In the genomic region with DNA sequence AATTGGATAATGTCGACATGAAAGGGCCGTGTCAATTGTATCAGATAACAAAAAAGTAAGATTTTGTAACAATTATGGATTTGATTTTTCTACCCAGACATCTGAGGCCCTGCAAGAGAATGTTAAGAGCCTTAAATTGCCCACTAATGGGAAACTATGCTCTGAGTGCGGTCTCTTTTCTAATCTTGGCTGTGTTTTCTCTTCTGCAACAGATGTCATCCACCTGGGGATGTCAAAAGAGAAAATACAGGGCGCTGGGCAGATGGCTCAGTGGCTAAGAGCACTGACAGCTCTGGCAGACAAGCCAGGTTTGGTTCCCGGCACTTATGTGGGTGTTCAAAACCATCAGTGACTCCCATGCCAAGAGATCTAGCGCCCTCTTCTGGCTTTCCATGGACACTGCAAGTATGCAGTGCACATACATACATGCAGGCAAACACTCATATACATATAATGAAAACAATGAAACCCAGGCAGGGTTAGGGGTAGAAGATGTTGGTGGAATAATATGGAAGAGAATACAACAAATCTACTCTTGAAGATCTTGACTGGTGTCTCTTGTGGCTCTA, we compare ENCODE assay signal across 14 mouse cellular contexts. TPM values are rescaled to one million over a fixed set of nuclear protein-coding genes. Genes with fewer than 3 reads are reported as not detected.
DNase-seq lines count a peak whose midpoint lies in the region; ATAC-seq and TF ChIP-seq lines count a peak whose summit lies in the region.
"Had no signal": no experiment of that assay in that cellular context is flagged by ENCODE, and none has a peak within 500 bp of the region (broad histone marks: within the 10 kb centered on the region; RNA-seq: fewer than 3 reads in every experiment).

No protein-coding gene starts in this region.

- DNase-seq in intestine, embryonic 14.5 days (ENCODE audit: low spot score), result no peak
- peak; percentile 17 for DNase-seq in thymus, adult 2 months
- no peak for DNase-seq in thymus, postnatal 0 days (ENCODE audit: low spot score)
- DNase-seq in adrenal gland, postnatal 4 days (ENCODE audit: low spot score in 2 of 2), result no peak
- DNase-seq: adrenal gland, postnatal 25 days; cerebellum, adult 18-20 months; forebrain, postnatal 0 days; kidney, adult 8-10 months had no signal

- H3K27me3 ChIP-seq in intestine, embryonic 14.5 days (replicated peaks; ENCODE audit: control insufficient read depth, insufficient read depth, low read length), result no peaks in the 10 kb centered on the region
- H3K27me3 ChIP-seq in intestine, embryonic 16.5 days (replicated peaks; ENCODE audit: control insufficient read depth, insufficient read depth, low read length), result no peaks in the 10 kb centered on the region
- H3K27me3 ChIP-seq in thymus, adult 2 months (ENCODE audit: control insufficient read depth, insufficient read depth, low read length), result no peaks in the 10 kb centered on the region
- H3K27me3 ChIP-seq in embryonic facial prominence, embryonic 12.5 days, result 0 out of 2 replicates have a peak, but pooled peaks cover 2% of the 10 kb centered on the region
- no peaks in the 10 kb centered on the region for H3K27me3 ChIP-seq in stomach, embryonic 15.5 days (replicated peaks)
- no peaks in the 10 kb centered on the region for H3K27me3 ChIP-seq in midbrain, embryonic 15.5 days (replicated peaks)
- H3K27me3 ChIP-seq: embryonic facial prominence, embryonic 15.5 days had no signal

- H3K4me1 ChIP-seq in intestine, embryonic 14.5 days (replicated peaks; ENCODE audit: control insufficient read depth, insufficient read depth, low read length), result peaks cover 18% of the 10 kb centered on the region
- H3K4me1 ChIP-seq in intestine, embryonic 16.5 days (ENCODE audit: control insufficient read depth, insufficient read depth, low read length), result 0 out of 2 replicates have a peak, but pooled peaks cover 3% of the 10 kb centered on the region
- peaks cover 9% of the 10 kb centered on the region for H3K4me1 ChIP-seq in thymus, adult 2 months (replicated peaks; ENCODE audit: control insufficient read depth, insufficient read depth, low read length)
- H3K4me1 ChIP-seq in embryonic facial prominence, embryonic 12.5 days, result peaks cover 22% of the 10 kb centered on the region; the same call in 1 of the 2 replicates
- H3K4me1 ChIP-seq in stomach, embryonic 15.5 days, result peaks cover 17% of the 10 kb centered on the region; the same call in 1 of the 2 replicates
- no peaks in the 10 kb centered on the region for H3K4me1 ChIP-seq in midbrain, embryonic 15.5 days

- no peak for TF ChIP-seq POLR2A in thymus, adult 2 months (IDR thresholded peaks at IDR 0.05; ENCODE audit: control insufficient read depth, extremely low read depth, insufficient read depth, low read length, poor library complexity)

- H3K36me3 ChIP-seq in intestine, embryonic 14.5 days (ENCODE audit: control insufficient read depth, insufficient read depth, low read length), result no peaks in the 10 kb centered on the region
- H3K36me3 ChIP-seq in intestine, embryonic 16.5 days (ENCODE audit: control insufficient read depth, insufficient read depth, low read length), result no peaks in the 10 kb centered on the region
- H3K36me3 ChIP-seq in thymus, adult 2 months (ENCODE audit: control insufficient read depth, insufficient read depth, low read length), result 0 out of 2 replicates have a peak, but pooled peaks cover 13% of the 10 kb centered on the region
- H3K36me3 ChIP-seq in embryonic facial prominence, embryonic 12.5 days, result no peaks in the 10 kb centered on the region
- H3K36me3 ChIP-seq in stomach, embryonic 15.5 days, result no peaks in the 10 kb centered on the region
- no peaks in the 10 kb centered on the region for H3K36me3 ChIP-seq in midbrain, embryonic 15.5 days (replicated peaks)
- H3K36me3 ChIP-seq: embryonic facial prominence, embryonic 15.5 days had no signal

- 41% methylated on average over 6 of the region's 6 CpGs for WGBS in intestine, embryonic 14.5 days
- WGBS in intestine, embryonic 16.5 days, result 42% methylated on average over 6 of the region's 6 CpGs
- 58% methylated on average over 6 of the region's 6 CpGs for WGBS in thymus, adult 2 months
- whole genome bisulfite sequencing in embryonic facial prominence, embryonic 12.5 days, result 41% methylated on average over 6 of the region's 6 CpGs
- 32% methylated on average over 6 of the region's 6 CpGs for WGBS in stomach, embryonic 15.5 days
- 78% methylated on average over 6 of the region's 6 CpGs for WGBS in midbrain, embryonic 15.5 days

- peak overlapping the region; percentile 75 for H3K27ac ChIP-seq in intestine, embryonic 14.5 days (ENCODE audit: low read depth)
- H3K27ac ChIP-seq in intestine, embryonic 16.5 days (ENCODE audit: low read length), result no peak overlapping the region
- no peak overlapping the region for H3K27ac ChIP-seq in thymus, adult 2 months (ENCODE audit: control insufficient read depth, insufficient read depth, low read length)
- peak overlapping the region; percentile 67 for H3K27ac ChIP-seq in embryonic facial prominence, embryonic 12.5 days
- H3K27ac ChIP-seq in stomach, embryonic 15.5 days, result peak overlapping the region; percentile 48; the same call in 1 of the 2 replicates
- H3K27ac ChIP-seq in midbrain, embryonic 15.5 days, result no peak overlapping the region

- no peak overlapping the region; the same call in 1 of the 2 replicates for H3K4me2 ChIP-seq in intestine, embryonic 14.5 days (ENCODE audit: low read length)
- no peak overlapping the region for H3K4me2 ChIP-seq in intestine, embryonic 16.5 days (ENCODE audit: low read depth, low read length)
- no peak overlapping the region for H3K4me2 ChIP-seq in embryonic facial prominence, embryonic 12.5 days (replicated peaks)
- H3K4me2 ChIP-seq in stomach, embryonic 15.5 days, result no peak overlapping the region
- H3K4me2 ChIP-seq in midbrain, embryonic 15.5 days, result no peak overlapping the region
- H3K4me2 ChIP-seq: embryonic facial prominence, embryonic 15.5 days had no signal

- H3K4me3 ChIP-seq in intestine, embryonic 14.5 days (ENCODE audit: low read depth, low read length), result no peak overlapping the region
- H3K4me3 ChIP-seq in intestine, embryonic 16.5 days (ENCODE audit: low read length), result no peak overlapping the region
- no peak overlapping the region for H3K4me3 ChIP-seq in thymus, adult 2 months (ENCODE audit: control insufficient read depth, insufficient read depth, low read length)
- no peak overlapping the region for H3K4me3 ChIP-seq in embryonic facial prominence, embryonic 12.5 days
- no peak overlapping the region for H3K4me3 ChIP-seq in stomach, embryonic 15.5 days (replicated peaks)
- H3K4me3 ChIP-seq in midbrain, embryonic 15.5 days, result no peak overlapping the region
- H3K4me3 ChIP-seq: embryonic facial prominence, embryonic 15.5 days had no signal

- no peak overlapping the region for H3K9ac ChIP-seq in intestine, embryonic 14.5 days (ENCODE audit: low read length)
- no peak overlapping the region for H3K9ac ChIP-seq in intestine, embryonic 16.5 days (ENCODE audit: low read depth, low read length)
- no peak overlapping the region for H3K9ac ChIP-seq in embryonic facial prominence, embryonic 12.5 days
- H3K9ac ChIP-seq in stomach, embryonic 15.5 days, result no peak overlapping the region
- no peak overlapping the region for H3K9ac ChIP-seq in midbrain, embryonic 15.5 days
- H3K9ac ChIP-seq: embryonic facial prominence, embryonic 15.5 days; forebrain, postnatal 0 days had no signal

- no peak for ATAC-seq in intestine, embryonic 14.5 days (replicated peaks; ENCODE audit: low FRiP score, low TSS enrichment, low read depth)
- no peak for ATAC-seq in intestine, embryonic 16.5 days
- no peak for ATAC-seq in embryonic facial prominence, embryonic 12.5 days (ENCODE audit: insufficient number of reproducible peaks, insufficient read depth, low FRiP score, low TSS enrichment)
- ATAC-seq in stomach, embryonic 15.5 days (ENCODE audit: insufficient read depth, low FRiP score, low read depth), result no peak
- no peak for ATAC-seq in midbrain, embryonic 15.5 days (replicated peaks)
- ATAC-seq: forebrain, postnatal 0 days had no signal

- H3K9me3 ChIP-seq in intestine, embryonic 14.5 days (ENCODE audit: control insufficient read depth, low read length), result 0 out of 2 replicates have a peak, but pooled peaks cover 4% of the 10 kb centered on the region
- no peaks in the 10 kb centered on the region for H3K9me3 ChIP-seq in intestine, embryonic 16.5 days (ENCODE audit: control insufficient read depth, low read length)
- H3K9me3 ChIP-seq in embryonic facial prominence, embryonic 12.5 days, result 0 out of 2 replicates have a peak, but pooled peaks cover 3% of the 10 kb centered on the region
- no peaks in the 10 kb centered on the region for H3K9me3 ChIP-seq in stomach, embryonic 15.5 days
- no peaks in the 10 kb centered on the region for H3K9me3 ChIP-seq in midbrain, embryonic 15.5 days
- H3K9me3 ChIP-seq: embryonic facial prominence, embryonic 15.5 days had no signal

- no peak for TF ChIP-seq CTCF in thymus, adult 2 months (IDR thresholded peaks at IDR 0.05; ENCODE audit: borderline replicate concordance, control insufficient read depth, extremely low read depth, insufficient read depth, low read length, poor library complexity)

RNA-seq across cellular contexts. Expression of a gene that starts 19.0 kb away (rescaled TPM):
- polyA plus RNA-seq in intestine, embryonic 14.5 days (2014; fragmentation: Nextera tagmentation; extraction: Ambion mirVana), result 2.2 TPM in 2 replicates
- polyA plus RNA-seq in intestine, embryonic 16.5 days (2015; fragmentation: Nextera tagmentation; extraction: Ambion mirVana), result 1.8 and 2.0 TPM in 2 replicates
- 2.8 and 2.9 TPM in 2 replicates for polyA plus RNA-seq in thymus, adult 2 months (2012; rRNA removed)
- polyA plus RNA-seq in thymus, postnatal 0 days (2015; fragmentation: Nextera tagmentation; extraction: Ambion mirVana), result 1.3 and 2.0 TPM in 2 replicates
- polyA plus RNA-seq in embryonic facial prominence, embryonic 12.5 days (2016; fragmentation: Nextera tagmentation; extraction: Ambion mirVana), result 0.89 and 1.3 TPM in 2 replicates
- 2.8 TPM in 2 replicates for polyA plus RNA-seq in stomach, embryonic 15.5 days (2015; fragmentation: Nextera tagmentation; extraction: Ambion mirVana)
- 1 to 10 TPM; 4.5 to 5.3 TPM for total RNA-seq in adrenal gland, postnatal 4 days (2021)
- 2.6 and 2.7 TPM in 2 replicates for polyA plus RNA-seq in midbrain, embryonic 15.5 days (2015; fragmentation: Nextera tagmentation; extraction: Ambion mirVana)

RNA-seq across cellular contexts. Expression of a gene that starts 47.0 kb away (rescaled TPM):
- 0.70 and 0.90 TPM in 2 replicates for polyA plus RNA-seq in intestine, embryonic 14.5 days (2014; fragmentation: Nextera tagmentation; extraction: Ambion mirVana)
- polyA plus RNA-seq in intestine, embryonic 16.5 days (2015; fragmentation: Nextera tagmentation; extraction: Ambion mirVana), result 0.38 and 0.39 TPM in 2 replicates
- polyA plus RNA-seq in thymus, adult 2 months (2012; rRNA removed), result 0.18 and 0.38 TPM in 2 replicates
- polyA plus RNA-seq in thymus, postnatal 0 days (2015; fragmentation: Nextera tagmentation; extraction: Ambion mirVana), result 0.44 and 0.91 TPM in 2 replicates
- polyA plus RNA-seq in embryonic facial prominence, embryonic 12.5 days (2016; fragmentation: Nextera tagmentation; extraction: Ambion mirVana), result 0.63 and 0.70 TPM in 2 replicates
- 0.27 and 0.41 TPM in 2 replicates for polyA plus RNA-seq in stomach, embryonic 15.5 days (2015; fragmentation: Nextera tagmentation; extraction: Ambion mirVana)
- total RNA-seq in adrenal gland, postnatal 4 days (2021), result under 1 TPM; 0.31 to 0.51 TPM
- polyA plus RNA-seq in midbrain, embryonic 15.5 days (2015; fragmentation: Nextera tagmentation; extraction: Ambion mirVana), result 0.92 and 1.1 TPM in 2 replicates
- total RNA-seq: adrenal gland, postnatal 25 days had no signal
- polyA plus RNA-seq: gonadal fat pad, adult 2 months had no signal

Comparison
In these comparisons a context has a peak if more than half of its experiments do, and no peak if none do; other contexts are left out.
1. H3K27ac ChIP-seq: peak in intestine, embryonic 14.5 days (single experiment), embryonic facial prominence, embryonic 12.5 days (single experiment) and stomach, embryonic 15.5 days (single experiment); none in intestine, embryonic 16.5 days (single experiment), thymus, adult 2 months (single experiment) and midbrain, embryonic 15.5 days (single experiment).